Mouse (Mus musculus) ES-E14 (cell line): Measurements from ENCODE around the gene Gm48552.

ENCODE experiments used
- HCFC1 ChIP-seq: IDR thresholded peaks from 2 replicates; pipeline ENCODE4 v1.6.1; 2012; ENCODE audit warnings: low read length, inconsistent platforms, borderline replicate concordance; ENCODE audit not compliant: insufficient read depth
- MAFK ChIP-seq: IDR thresholded peaks from 2 replicates; pipeline ENCODE4 v1.6.1; 2014; ENCODE audit warnings: mild to moderate bottlenecking, low read depth, low read length, inconsistent platforms; ENCODE audit not compliant: insufficient read depth
- ZNF384 ChIP-seq: IDR thresholded peaks from 2 replicates; pipeline ENCODE4 v1.6.1; 2012; ENCODE audit warnings: low read depth, low read length, inconsistent platforms

DNA sequence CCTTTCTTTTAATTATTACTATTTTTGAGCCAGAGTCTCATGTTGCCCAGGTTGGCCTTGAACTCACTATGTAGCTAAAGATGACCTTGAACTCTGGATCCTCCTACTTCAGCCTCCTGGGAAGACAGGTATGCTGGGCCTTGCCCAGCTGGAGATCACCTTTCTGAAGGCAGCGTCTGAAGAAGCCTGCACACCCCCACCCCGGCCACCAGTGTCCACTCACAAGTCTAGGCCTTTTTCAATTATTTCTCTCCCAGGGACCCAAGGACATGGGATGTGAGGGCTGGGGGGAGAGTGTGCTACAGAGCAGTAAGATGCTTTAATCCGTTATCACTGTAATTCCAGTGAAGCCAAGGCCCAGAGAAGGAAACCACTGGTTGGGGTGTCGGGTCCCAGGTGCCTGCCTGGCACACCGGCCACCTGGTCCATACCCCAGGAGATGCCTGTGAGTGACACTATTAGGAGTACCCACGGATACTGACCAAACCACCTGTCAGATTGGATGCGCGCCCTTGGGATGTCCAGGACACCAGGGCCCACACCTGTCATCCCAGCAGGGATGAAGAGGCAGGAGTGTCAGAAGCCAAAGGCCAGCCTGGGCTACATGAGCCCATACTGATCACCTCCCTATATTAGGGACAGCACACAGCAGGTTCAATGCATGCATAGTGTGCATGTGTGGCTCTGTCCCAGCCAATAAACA is 39.1 kb downstream of the Gm48552 start:
- no peak for TF ChIP-seq HCFC1
- TF ChIP-seq MAFK: no peak
- no peak for TF ChIP-seq ZNF384
